Mouse (Mus musculus) bone marrow, adult 2 months (tissue): ENCODE data around the gene Il1rapl2. TPM values are rescaled to one million over a fixed set of nuclear protein-coding genes. Genes with fewer than 3 reads are reported as not detected.

Experiments
- H3K27ac ChIP-seq: fragments of 200-500 bp; 2 replicates; pipeline ENCODE4 v1.5.1; 2012; ENCODE audit warnings: low read depth, mild to moderate bottlenecking, control low read depth, inconsistent platforms, low read length; ENCODE audit not compliant: control insufficient read depth, poor library complexity, insufficient read depth
- H3K4me1 ChIP-seq: fragments of 200-500 bp; 2 replicates; pipeline ENCODE4 v1.6.1; 2011; ENCODE audit warnings: low read length; ENCODE audit not compliant: control insufficient read depth, insufficient read depth
- H3K4me3 ChIP-seq: fragments of 200-500 bp; replicated peaks from 2 replicates; pipeline ENCODE3; 2011; ENCODE audit warnings: mild to moderate bottlenecking, low read depth, low read length, control low read depth; ENCODE audit not compliant: control insufficient read depth
- CTCF ChIP-seq: fragments of 200-500 bp; IDR thresholded peaks from 2 replicates; pipeline ENCODE4 v1.5.1; 2011; ENCODE audit warnings: low read length, control low read depth; ENCODE audit not compliant: control insufficient read depth, insufficient read depth
- POLR2A ChIP-seq: fragments of 200-500 bp; IDR thresholded peaks from 2 replicates; pipeline ENCODE4 v1.6.1; 2011; ENCODE audit warnings: low read depth, mild to moderate bottlenecking, control low read depth, low read length, borderline replicate concordance; ENCODE audit not compliant: control insufficient read depth
- WGBS: fragments of 180-500 bp; shearing (Covaris S2); methylation state at CpG from one replicate; pipeline ENCODE4 v1.1.7; 2018; 5-methylcytosine and 5-hydroxymethylcytosine counted together
- polyA plus RNA-seq: library from polyadenylated mRNA; stranded (reverse); fragments of >200 nt; gene quantifications from 2 replicates; pipeline ENCODE4 v1.2.4, GENCODE M21; 2011; ENCODE audit warnings: low replicate concordance; ENCODE audit not compliant: missing spikeins, insufficient read depth, insufficient read length

The Il1rapl2 gene
- polyA plus RNA-seq, 1 experiment = not detected

GRCm38 (mm10) chrX:138449856-138450255 lies 879.4 kb downstream of the Il1rapl2 start:
- 72% methylated on average over 2 of the region's 2 CpGs for WGBS
- TF ChIP-seq POLR2A = no peak
- no peak for TF ChIP-seq CTCF
- H3K27ac ChIP-seq = no peak overlapping the region

GRCm38 (mm10) chrX:138478488-138478887 lies 908.1 kb downstream of the Il1rapl2 start:
- no peak overlapping the region for H3K4me3 ChIP-seq
- H3K4me1 ChIP-seq = no peaks in the 10 kb centered on the region
- no peak for TF ChIP-seq CTCF
- H3K27ac ChIP-seq = no peak overlapping the region
- 67% methylated on average over 3 of the region's 3 CpGs for WGBS

More at GRCm38 (mm10) chrX:138449856-138450255, 879.4 kb downstream of the Il1rapl2 start:
- Histone ChIP-seq H3K4me3 (no peak overlapping the region), H3K4me1 (no peaks in the 10 kb centered on the region)

GRCm38 (mm10) chrX:138500510-138500909 lies 930.1 kb downstream of the Il1rapl2 start:
- 90% methylated on average over 1 of the region's 1 CpGs for WGBS
- Histone ChIP-seq H3K4me3 (no peak overlapping the region), H3K4me1 (no peaks in the 10 kb centered on the region), H3K27ac (no peak overlapping the region)
- TF ChIP-seq POLR2A = no peak
- no peak for TF ChIP-seq CTCF

- Histone ChIP-seq H3K4me3 (no peak overlapping the region), H3K4me1 (no peaks in the 10 kb centered on the region), H3K27ac (no peak overlapping the region)
- no peak for TF ChIP-seq POLR2A
- no peak for TF ChIP-seq CTCF
- 63% methylated on average over 3 of the region's 3 CpGs for WGBS
Measured at GRCm38 (mm10) chrX:138505049-138505448, 934.6 kb downstream of the Il1rapl2 start.

- Histone ChIP-seq H3K27ac (no peak overlapping the region), H3K4me1 (no peaks in the 10 kb centered on the region), H3K4me3 (no peak overlapping the region)
- TF ChIP-seq POLR2A (no peak), CTCF (no peak)
- WGBS = 13% methylated on average over 3 of the region's 3 CpGs
Measured at GRCm38 (mm10) chrX:138620106-138620505, 1049.7 kb downstream of the Il1rapl2 start.

- H3K27ac ChIP-seq = no peak overlapping the region
- TF ChIP-seq CTCF = no peak
- no peak for TF ChIP-seq POLR2A
Measured at GRCm38 (mm10) chrX:138625311-138625710, 1054.9 kb downstream of the Il1rapl2 start.

GRCm38 (mm10) chrX:138722372-138722771 lies 1152.0 kb downstream of the Il1rapl2 start:
- H3K4me3 ChIP-seq = no peak overlapping the region
- H3K27ac ChIP-seq = no peak overlapping the region
- TF ChIP-seq POLR2A (no peak), CTCF (no peak)
- 36% methylated on average over 1 of the region's 1 CpGs for WGBS
- no peaks in the 10 kb centered on the region for H3K4me1 ChIP-seq

More at GRCm38 (mm10) chrX:138625311-138625710, 1054.9 kb downstream of the Il1rapl2 start:
- no peaks in the 10 kb centered on the region for H3K4me1 ChIP-seq
- no peak overlapping the region for H3K4me3 ChIP-seq

GRCm38 (mm10) chrX:138800958-138801357 lies 1230.5 kb downstream of the Il1rapl2 start:
- H3K27ac ChIP-seq = no peak overlapping the region
- no peaks in the 10 kb centered on the region for H3K4me1 ChIP-seq
- WGBS = 50% methylated on average over 3 of the region's 3 CpGs
- no peak overlapping the region for H3K4me3 ChIP-seq
- TF ChIP-seq POLR2A (no peak), CTCF (no peak)

- TF ChIP-seq CTCF = no peak
- no peak for TF ChIP-seq POLR2A
- H3K4me3 ChIP-seq = no peak overlapping the region
Measured at GRCm38 (mm10) chrX:138831876-138832275, 1261.5 kb downstream of the Il1rapl2 start.

GRCm38 (mm10) chrX:138833894-138834293 lies 1263.5 kb downstream of the Il1rapl2 start:
- 63% methylated on average over 2 of the region's 2 CpGs for WGBS
- TF ChIP-seq CTCF = no peak
- no peak for TF ChIP-seq POLR2A
- Histone ChIP-seq H3K4me3 (no peak overlapping the region), H3K27ac (no peak overlapping the region), H3K4me1 (no peaks in the 10 kb centered on the region)

More at GRCm38 (mm10) chrX:138831876-138832275, 1261.5 kb downstream of the Il1rapl2 start:
- Histone ChIP-seq H3K27ac (no peak overlapping the region), H3K4me1 (no peaks in the 10 kb centered on the region)
